8 mouse cellular contexts compared by ENCODE assay signal in the genomic region with DNA sequence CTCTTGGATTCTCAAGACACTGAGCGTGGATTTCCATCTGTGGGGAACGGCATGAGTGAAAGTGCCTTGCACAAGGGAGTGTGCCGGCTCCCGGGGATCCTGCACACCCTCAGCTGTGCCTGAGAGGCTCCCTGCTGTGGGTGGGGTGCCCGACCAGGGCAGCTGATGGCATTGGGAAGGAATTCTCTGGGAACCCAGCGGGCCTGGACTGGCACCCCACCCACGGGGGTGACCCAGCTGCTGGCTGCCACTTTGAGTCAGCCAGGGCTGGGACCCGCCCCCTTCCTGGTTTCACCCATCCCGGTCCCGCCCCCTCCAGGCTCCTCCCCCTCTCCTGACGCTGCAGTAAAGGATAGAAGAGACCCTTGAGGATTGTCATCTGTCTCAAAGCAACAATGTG. TPM values are rescaled to one million over a fixed set of nuclear protein-coding genes. Genes with fewer than 3 reads are reported as not detected.
DNase-seq lines count a peak whose midpoint lies in the region; ATAC-seq lines count a peak whose summit lies in the region.

No protein-coding gene starts in this region.

- no peaks in the 10 kb centered on the region for H3K36me3 ChIP-seq in hindbrain, embryonic 10.5 days
- no peaks in the 10 kb centered on the region for H3K36me3 ChIP-seq in hindbrain, embryonic 12.5 days
- H3K36me3 ChIP-seq in embryonic facial prominence, embryonic 11.5 days (replicated peaks; ENCODE audit: control insufficient read depth, insufficient read depth, low read depth, low read length): no peaks in the 10 kb centered on the region
- H3K36me3 ChIP-seq in kidney, embryonic 15.5 days: no peaks in the 10 kb centered on the region
- no peaks in the 10 kb centered on the region for H3K36me3 ChIP-seq in hindbrain, embryonic 11.5 days (ENCODE audit: control insufficient read depth, insufficient read depth, low read length)

- no peaks in the 10 kb centered on the region for H3K9me3 ChIP-seq in hindbrain, embryonic 10.5 days
- H3K9me3 ChIP-seq in hindbrain, embryonic 12.5 days (replicated peaks): no peaks in the 10 kb centered on the region
- no peaks in the 10 kb centered on the region for H3K9me3 ChIP-seq in embryonic facial prominence, embryonic 11.5 days (replicated peaks; ENCODE audit: control insufficient read depth, low read length)
- H3K9me3 ChIP-seq in kidney, embryonic 15.5 days (replicated peaks): no peaks in the 10 kb centered on the region
- H3K9me3 ChIP-seq in hindbrain, embryonic 11.5 days (ENCODE audit: control insufficient read depth, low read length): no peaks in the 10 kb centered on the region

- peak overlapping the region; percentile 74 for H3K27ac ChIP-seq in hindbrain, embryonic 10.5 days
- H3K27ac ChIP-seq in hindbrain, embryonic 12.5 days: no peak overlapping the region
- H3K27ac ChIP-seq in embryonic facial prominence, embryonic 11.5 days (replicated peaks; ENCODE audit: low read depth, low read length): no peak overlapping the region
- no peak overlapping the region for H3K27ac ChIP-seq in kidney, embryonic 15.5 days
- no peak overlapping the region for H3K27ac ChIP-seq in hindbrain, embryonic 11.5 days (ENCODE audit: low read depth, low read length)

- no peak for DNase-seq in hindbrain, embryonic 10.5 days (ENCODE audit: low spot score)
- peak; percentile 49 for DNase-seq in embryonic facial prominence, embryonic 11.5 days (ENCODE audit: low spot score)
- DNase-seq in lung, postnatal 25 days (ENCODE audit: low spot score): peak; percentile 74
- no peak for DNase-seq in frontal cortex, postnatal 10 days (ENCODE audit: low spot score in 2 of 2)
- DNase-seq in c-Kit-positive CD71-positive TER-119-positive erythroid progenitor cells, embryonic 14.5 days (ENCODE audit: low spot score): no peak
- no peak for DNase-seq in hindbrain, embryonic 11.5 days (ENCODE audit: low spot score)

- no peak overlapping the region for H3K4me2 ChIP-seq in hindbrain, embryonic 12.5 days (replicated peaks)
- H3K4me2 ChIP-seq in embryonic facial prominence, embryonic 11.5 days (ENCODE audit: low read depth, low read length): no peak overlapping the region
- H3K4me2 ChIP-seq in kidney, embryonic 15.5 days: peak overlapping the region; percentile 42
- no peak overlapping the region for H3K4me2 ChIP-seq in hindbrain, embryonic 11.5 days (replicated peaks; ENCODE audit: low read depth, low read length)

- no peak for ATAC-seq in hindbrain, embryonic 12.5 days (ENCODE audit: low FRiP score)
- ATAC-seq in embryonic facial prominence, embryonic 11.5 days (replicated peaks; ENCODE audit: insufficient number of reproducible peaks, low FRiP score, low TSS enrichment, low read depth): no peak
- ATAC-seq in kidney, embryonic 15.5 days (replicated peaks; ENCODE audit: low FRiP score): no peak
- ATAC-seq in hindbrain, embryonic 11.5 days (ENCODE audit: low FRiP score): no peak

- H3K4me3 ChIP-seq in hindbrain, embryonic 10.5 days: 0 out of 2 replicates have a peak overlapping the region, but pooled peaks have one; percentile 16
- no peak overlapping the region for H3K4me3 ChIP-seq in hindbrain, embryonic 12.5 days
- H3K4me3 ChIP-seq in embryonic facial prominence, embryonic 11.5 days (ENCODE audit: low read depth, low read length): no peak overlapping the region
- H3K4me3 ChIP-seq in kidney, embryonic 15.5 days (replicated peaks): no peak overlapping the region
- H3K4me3 ChIP-seq in hindbrain, embryonic 11.5 days (ENCODE audit: low read depth, low read length): no peak overlapping the region

- peaks cover 14% of the 10 kb centered on the region for H3K27me3 ChIP-seq in hindbrain, embryonic 10.5 days (ENCODE audit: insufficient read depth, poor library complexity, severe bottlenecking)
- H3K27me3 ChIP-seq in hindbrain, embryonic 12.5 days: peaks cover 21% of the 10 kb centered on the region
- no peaks in the 10 kb centered on the region for H3K27me3 ChIP-seq in embryonic facial prominence, embryonic 11.5 days (ENCODE audit: control insufficient read depth, insufficient read depth, low read length)
- H3K27me3 ChIP-seq in kidney, embryonic 15.5 days: no peaks in the 10 kb centered on the region
- H3K27me3 ChIP-seq in hindbrain, embryonic 11.5 days (ENCODE audit: control insufficient read depth, insufficient read depth, low read length): peaks cover 6% of the 10 kb centered on the region

- WGBS in hindbrain, embryonic 10.5 days: 39% methylated on average over 11 of the region's 11 CpGs
- WGBS in hindbrain, embryonic 12.5 days: 44% methylated on average over 10 of the region's 11 CpGs
- 46% methylated on average over 8 of the region's 11 CpGs for WGBS in embryonic facial prominence, embryonic 11.5 days
- 33% methylated on average over 11 of the region's 11 CpGs for WGBS in kidney, embryonic 15.5 days
- WGBS in hindbrain, embryonic 11.5 days: 44% methylated on average over 11 of the region's 11 CpGs

- H3K4me1 ChIP-seq in hindbrain, embryonic 10.5 days (replicated peaks): peaks cover 30% of the 10 kb centered on the region
- peaks cover 5% of the 10 kb centered on the region; the same call in 1 of the 2 replicates for H3K4me1 ChIP-seq in hindbrain, embryonic 12.5 days
- H3K4me1 ChIP-seq in embryonic facial prominence, embryonic 11.5 days (ENCODE audit: control insufficient read depth, insufficient read depth, low read length): 0 out of 2 replicates have a peak, but pooled peaks cover 3% of the 10 kb centered on the region
- peaks cover 37% of the 10 kb centered on the region for H3K4me1 ChIP-seq in kidney, embryonic 15.5 days
- H3K4me1 ChIP-seq in hindbrain, embryonic 11.5 days (replicated peaks; ENCODE audit: control insufficient read depth, insufficient read depth, low read length): no peaks in the 10 kb centered on the region

- H3K9ac ChIP-seq in hindbrain, embryonic 12.5 days: no peak overlapping the region
- no peak overlapping the region for H3K9ac ChIP-seq in embryonic facial prominence, embryonic 11.5 days (replicated peaks; ENCODE audit: low read length)
- H3K9ac ChIP-seq in kidney, embryonic 15.5 days: no peak overlapping the region
- H3K9ac ChIP-seq in hindbrain, embryonic 11.5 days (ENCODE audit: low read depth, low read length): no peak overlapping the region

RNA-seq across cellular contexts. Expression of a gene that starts 5.6 kb away (rescaled TPM):
- 1.8 and 2.0 TPM in 2 replicates for polyA plus RNA-seq in hindbrain, embryonic 10.5 days (2016; fragmentation: Nextera tagmentation; extraction: Ambion mirVana)
- 2.5 and 2.8 TPM in 2 replicates for polyA plus RNA-seq in hindbrain, embryonic 12.5 days (2016; fragmentation: Nextera tagmentation; extraction: Ambion mirVana)
- polyA plus RNA-seq in embryonic facial prominence, embryonic 11.5 days (2014; fragmentation: Nextera tagmentation; extraction: Ambion mirVana): 1.5 and 1.7 TPM in 2 replicates
- 7.4 and 8.3 TPM in 2 replicates for polyA plus RNA-seq in kidney, embryonic 15.5 days (2015; fragmentation: Nextera tagmentation; extraction: Ambion mirVana)
- polyA plus RNA-seq in hindbrain, embryonic 11.5 days (2014; fragmentation: Nextera tagmentation; extraction: Ambion mirVana): 1.2 and 1.3 TPM in 2 replicates

RNA-seq across cellular contexts. Expression of a gene that starts 22.7 kb away (rescaled TPM):
- 2.9 and 6.6 TPM in 2 replicates for polyA plus RNA-seq in hindbrain, embryonic 10.5 days (2016; fragmentation: Nextera tagmentation; extraction: Ambion mirVana)
- polyA plus RNA-seq in hindbrain, embryonic 12.5 days (2016; fragmentation: Nextera tagmentation; extraction: Ambion mirVana): 3.3 and 3.5 TPM in 2 replicates
- polyA plus RNA-seq in embryonic facial prominence, embryonic 11.5 days (2014; fragmentation: Nextera tagmentation; extraction: Ambion mirVana): 12.9 and 14.3 TPM in 2 replicates
- 7.1 and 8.5 TPM in 2 replicates for polyA plus RNA-seq in kidney, embryonic 15.5 days (2015; fragmentation: Nextera tagmentation; extraction: Ambion mirVana)
- polyA plus RNA-seq in hindbrain, embryonic 11.5 days (2014; fragmentation: Nextera tagmentation; extraction: Ambion mirVana): 7.4 and 9.5 TPM in 2 replicates

Comparison
In these comparisons a context has a peak if more than half of its experiments do, and no peak if none do; other contexts are left out.
1. DNase-seq: peak in embryonic facial prominence, embryonic 11.5 days (single experiment) and lung, postnatal 25 days (single experiment); none in hindbrain, embryonic 10.5 days (single experiment), frontal cortex, postnatal 10 days (0 of 2), c-Kit-positive CD71-positive TER-119-positive erythroid progenitor cells, embryonic 14.5 days (single experiment) and hindbrain, embryonic 11.5 days (single experiment).